Mouse (Mus musculus) kidney, adult 2 months (tissue): ENCODE results near the gene Pga5.

Source experiments
- CTCF ChIP-seq: fragments of 200-500 bp; conservative IDR thresholded peaks from 2 replicates; pipeline ENCODE4 v1.5.1; 2011; ENCODE audit warnings: low read depth, mild to moderate bottlenecking, control low read depth, low read length, moderate library complexity, mixed read lengths; ENCODE audit not compliant: insufficient read depth, insufficient read length
- POLR2A ChIP-seq: fragments of 200-500 bp; IDR thresholded peaks from one replicate; pipeline ENCODE4 v1.6.1; 2011; ENCODE audit warnings: low read depth, low read length, control low read depth

DNA sequence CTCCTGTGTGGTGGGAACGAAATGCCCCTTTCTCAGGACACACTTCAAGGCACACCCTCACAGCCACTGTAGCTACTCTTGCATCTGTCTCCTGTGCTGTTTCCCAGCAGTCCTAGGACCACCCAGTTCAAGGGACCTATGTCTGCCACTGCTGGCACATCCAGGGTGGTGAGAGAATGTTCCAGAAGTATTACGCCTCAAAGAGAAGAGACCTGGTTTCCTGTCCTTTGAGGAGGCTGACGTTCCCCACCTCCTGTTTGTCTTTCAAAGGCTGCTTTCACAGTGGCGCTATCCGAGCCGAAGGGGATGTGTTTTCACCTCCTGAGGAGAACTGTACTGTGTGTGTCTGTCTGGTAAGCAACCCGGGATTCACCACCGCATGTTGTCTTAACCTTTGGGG is 29.7 kb downstream of the Pga5 start:
- TF ChIP-seq CTCF: no peak
- no peak for TF ChIP-seq POLR2A
